Mouse (Mus musculus): ENCODE results near the gene Gulp1. TPM values are rescaled to one million over a fixed set of nuclear protein-coding genes. Genes with fewer than 3 reads are reported as not detected.

The Gulp1 gene
- polyA plus RNA-seq, 1 experiment from 2014 or later, result 19.0 TPM

GRCm38 (mm10) chr1:44593109-44593508 is 41.8 kb downstream of the Gulp1 start:
- H3K27me3 ChIP-seq (replicated peaks), result no peaks in the 10 kb centered on the region
- ATAC-seq (ENCODE audit: insufficient read depth, low FRiP score, low read depth), result no peak
- 72% methylated on average over 1 of the region's 1 CpGs for WGBS
- no peaks in the 10 kb centered on the region for H3K9me3 ChIP-seq
- no peak overlapping the region for H3K27ac ChIP-seq
- no peak overlapping the region for H3K4me3 ChIP-seq (replicated peaks)
- no peak overlapping the region for H3K9ac ChIP-seq
- no peak overlapping the region for H3K4me2 ChIP-seq
- H3K4me1 ChIP-seq, result no peaks in the 10 kb centered on the region
- no peaks in the 10 kb centered on the region for H3K36me3 ChIP-seq

- no peak overlapping the region for H3K27ac ChIP-seq
- 86% methylated on average over 2 of the region's 2 CpGs for WGBS
Measured at GRCm38 (mm10) chr1:44598312-44598711, 47.0 kb downstream of the Gulp1 start.

GRCm38 (mm10) chr1:44613294-44614041 is 62.2 kb downstream of the Gulp1 start:
- H3K9me3 ChIP-seq, result no peaks in the 10 kb centered on the region
- no peaks in the 10 kb centered on the region for H3K36me3 ChIP-seq
- no peak overlapping the region for H3K4me2 ChIP-seq
- H3K9ac ChIP-seq, result no peak overlapping the region
- H3K4me1 ChIP-seq, result no peaks in the 10 kb centered on the region
- no peaks in the 10 kb centered on the region for H3K27me3 ChIP-seq (replicated peaks)
- no peak overlapping the region for H3K27ac ChIP-seq
- ATAC-seq (ENCODE audit: insufficient read depth, low FRiP score, low read depth), result no peak
- 58% methylated on average over 2 of the region's 2 CpGs for WGBS
- no peak overlapping the region for H3K4me3 ChIP-seq (replicated peaks)

More at GRCm38 (mm10) chr1:44598312-44598711, 47.0 kb downstream of the Gulp1 start:
- Histone ChIP-seq H3K27me3 (replicated peaks) (no peaks in the 10 kb centered on the region), H3K4me1 (no peaks in the 10 kb centered on the region), H3K9ac (no peak overlapping the region), H3K4me3 (replicated peaks) (no peak overlapping the region), H3K4me2 (no peak overlapping the region), H3K36me3 (no peaks in the 10 kb centered on the region), H3K9me3 (no peaks in the 10 kb centered on the region)
- ATAC-seq (ENCODE audit: insufficient read depth, low FRiP score, low read depth), result no peak

GRCm38 (mm10) chr1:44618751-44619150 is 67.4 kb downstream of the Gulp1 start:
- Histone ChIP-seq H3K27me3 (replicated peaks) (no peaks in the 10 kb centered on the region), H3K4me1 (no peaks in the 10 kb centered on the region), H3K36me3 (no peaks in the 10 kb centered on the region), H3K4me2 (no peak overlapping the region), H3K9ac (no peak overlapping the region), H3K4me3 (replicated peaks) (no peak overlapping the region), H3K9me3 (no peaks in the 10 kb centered on the region), H3K27ac (no peak overlapping the region)
- ATAC-seq (ENCODE audit: insufficient read depth, low FRiP score, low read depth), result no peak
- 34% methylated on average over 2 of the region's 2 CpGs for WGBS

GRCm38 (mm10) chr1:44634481-44634880 is 83.2 kb downstream of the Gulp1 start:
- no peak for ATAC-seq (ENCODE audit: insufficient read depth, low FRiP score, low read depth)
- H3K4me3 ChIP-seq (replicated peaks), result no peak overlapping the region
- no peak overlapping the region for H3K9ac ChIP-seq
- no peaks in the 10 kb centered on the region for H3K27me3 ChIP-seq (replicated peaks)
- no peak overlapping the region for H3K4me2 ChIP-seq
- H3K36me3 ChIP-seq, result no peaks in the 10 kb centered on the region
- H3K9me3 ChIP-seq, result no peaks in the 10 kb centered on the region
- no peaks in the 10 kb centered on the region for H3K4me1 ChIP-seq
- 65% methylated on average over 4 of the region's 4 CpGs for WGBS
- no peak overlapping the region for H3K27ac ChIP-seq

- Histone ChIP-seq H3K4me2 (no peak overlapping the region), H3K27me3 (replicated peaks) (no peaks in the 10 kb centered on the region), H3K9me3 (no peaks in the 10 kb centered on the region), H3K9ac (no peak overlapping the region), H3K4me1 (no peaks in the 10 kb centered on the region), H3K36me3 (no peaks in the 10 kb centered on the region), H3K27ac (no peak overlapping the region), H3K4me3 (replicated peaks) (no peak overlapping the region)
- no peak for ATAC-seq (ENCODE audit: insufficient read depth, low FRiP score, low read depth)
- WGBS, result 90% methylated on average over 6 of the region's 6 CpGs
Measured at GRCm38 (mm10) chr1:44645678-44646276, 94.5 kb downstream of the Gulp1 start.

- WGBS, result 61% methylated on average over 3 of the region's 3 CpGs
- H3K9me3 ChIP-seq, result no peaks in the 10 kb centered on the region
- H3K27me3 ChIP-seq (replicated peaks), result no peaks in the 10 kb centered on the region
- no peak overlapping the region for H3K27ac ChIP-seq
- no peak overlapping the region for H3K9ac ChIP-seq
- no peaks in the 10 kb centered on the region for H3K4me1 ChIP-seq
- H3K36me3 ChIP-seq, result no peaks in the 10 kb centered on the region
- H3K4me3 ChIP-seq (replicated peaks), result no peak overlapping the region
- no peak for ATAC-seq (ENCODE audit: insufficient read depth, low FRiP score, low read depth)
- no peak overlapping the region for H3K4me2 ChIP-seq
Measured at GRCm38 (mm10) chr1:44678974-44679373, 127.7 kb downstream of the Gulp1 start.

- Histone ChIP-seq H3K4me2 (no peak overlapping the region), H3K27ac (no peak overlapping the region), H3K4me3 (replicated peaks) (no peak overlapping the region), H3K36me3 (no peaks in the 10 kb centered on the region), H3K9ac (no peak overlapping the region), H3K27me3 (replicated peaks) (no peaks in the 10 kb centered on the region), H3K4me1 (no peaks in the 10 kb centered on the region), H3K9me3 (no peaks in the 10 kb centered on the region)
- whole genome bisulfite sequencing, result 41% methylated on average over 3 of the region's 3 CpGs
- ATAC-seq (ENCODE audit: insufficient read depth, low FRiP score, low read depth), result no peak
Measured at GRCm38 (mm10) chr1:44679415-44679814, 128.1 kb downstream of the Gulp1 start.

- H3K4me3 ChIP-seq (replicated peaks), result no peak overlapping the region
- no peak for ATAC-seq (ENCODE audit: insufficient read depth, low FRiP score, low read depth)
- H3K4me1 ChIP-seq, result no peaks in the 10 kb centered on the region
- H3K27ac ChIP-seq, result no peak overlapping the region
- H3K9ac ChIP-seq, result no peak overlapping the region
- no peaks in the 10 kb centered on the region for H3K27me3 ChIP-seq (replicated peaks)
- H3K4me2 ChIP-seq, result no peak overlapping the region
- no peaks in the 10 kb centered on the region for H3K36me3 ChIP-seq
- H3K9me3 ChIP-seq, result no peaks in the 10 kb centered on the region
- WGBS, result 43% methylated on average over 2 of the region's 2 CpGs
Measured at GRCm38 (mm10) chr1:44682556-44682955, 131.2 kb downstream of the Gulp1 start.

- Histone ChIP-seq H3K27me3 (replicated peaks) (no peaks in the 10 kb centered on the region), H3K9ac (no peak overlapping the region), H3K9me3 (no peaks in the 10 kb centered on the region), H3K27ac (no peak overlapping the region), H3K4me2 (no peak overlapping the region), H3K4me1 (no peaks in the 10 kb centered on the region), H3K36me3 (no peaks in the 10 kb centered on the region), H3K4me3 (replicated peaks) (no peak overlapping the region)
- 72% methylated on average over 6 of the region's 6 CpGs for WGBS
- no peak for ATAC-seq (ENCODE audit: insufficient read depth, low FRiP score, low read depth)
Measured at GRCm38 (mm10) chr1:44683723-44684122, 132.4 kb downstream of the Gulp1 start.

- Histone ChIP-seq H3K36me3 (no peaks in the 10 kb centered on the region), H3K4me2 (no peak overlapping the region), H3K4me3 (replicated peaks) (no peak overlapping the region), H3K27me3 (replicated peaks) (no peaks in the 10 kb centered on the region), H3K9me3 (no peaks in the 10 kb centered on the region), H3K27ac (no peak overlapping the region), H3K4me1 (no peaks in the 10 kb centered on the region), H3K9ac (no peak overlapping the region)
- 72% methylated on average over 4 of the region's 4 CpGs for WGBS
- ATAC-seq (ENCODE audit: insufficient read depth, low FRiP score, low read depth), result no peak
Measured at GRCm38 (mm10) chr1:44720785-44721410, 169.6 kb downstream of the Gulp1 start.

- Histone ChIP-seq H3K27ac (no peak overlapping the region), H3K9me3 (no peaks in the 10 kb centered on the region), H3K36me3 (no peaks in the 10 kb centered on the region), H3K27me3 (replicated peaks) (no peaks in the 10 kb centered on the region), H3K4me1 (no peaks in the 10 kb centered on the region), H3K9ac (no peak overlapping the region), H3K4me2 (no peak overlapping the region), H3K4me3 (replicated peaks) (no peak overlapping the region)
- no peak for ATAC-seq (ENCODE audit: insufficient read depth, low FRiP score, low read depth)
Measured at GRCm38 (mm10) chr1:44741256-44741655, 189.9 kb downstream of the Gulp1 start.
